Mouse (Mus musculus) left cerebral cortex, postnatal 4 days (tissue): Measurements from ENCODE around the gene Gpr4. TPM values are rescaled to one million over a fixed set of nuclear protein-coding genes. Genes with fewer than 3 reads are reported as not detected.

Source experiments
- DNase-seq: peaks from one replicate; pipeline ENCODE4 v3.0.0-alpha.2; 2022
- intact Hi-C: fragments of 180-260 bp; cut with DNase I; formaldehyde crosslinking; loops from one replicate; pipeline ENCODE4 v1.15.1; 2025
- total RNA-seq, 2 experiments: library from RNA; stranded (reverse); gene quantifications; 2 replicates each; pipeline ENCODE4 v1.2.3; 2021

Gene Gpr4
- total RNA-seq, 2 experiments from 2014 or later, result 3.5 to 4.3 TPM

GRCm38 (mm10) chr7:19226817-19227797, 14.8 kb downstream of the Gpr4 start:
- peak; percentile 26 for DNase-seq
- intact Hi-C loops, result no loop called here

GRCm38 (mm10) chr7:19227883-19228792, 15.8 kb downstream of the Gpr4 start, which contains the start of gene Opa3:
Gene Opa3, plus strand, starts transcription at chr7:19228334.
- intact Hi-C loops, result no loop called here
- DNase-seq, result peak; percentile 99

GRCm38 (mm10) chr7:19228793-19229148, 16.4 kb downstream of the Gpr4 start:
- no peak for DNase-seq
- intact Hi-C loops, result no loop called here

- DNase-seq, result no peak
- intact Hi-C loops, result no loop called here
Measured at GRCm38 (mm10) chr7:19229404-19229803, 17.1 kb downstream of the Gpr4 start.

GRCm38 (mm10) chr7:19230041-19230580, 17.8 kb downstream of the Gpr4 start:
- no peak for DNase-seq
- intact Hi-C loops, result loop anchor here (10.0 kb wide), 1 partner anchor 55 kb away; the partner anchor contains the start of genes Ppm1n and Rtn2

- intact Hi-C loops, result loop anchor here (10.0 kb wide), 1 partner anchor 54 kb away; the partner anchor contains the start of genes Ppm1n and Rtn2
- DNase-seq, result no peak
Measured at GRCm38 (mm10) chr7:19230899-19231298, 18.6 kb downstream of the Gpr4 start.

- no peak for DNase-seq
- intact Hi-C loops, result loop anchor here (10.0 kb wide), 1 partner anchor 53 kb away; the partner anchor contains the start of genes Ppm1n and Rtn2
Measured at GRCm38 (mm10) chr7:19231849-19232248, 19.5 kb downstream of the Gpr4 start.

GRCm38 (mm10) chr7:19234652-19235051, 22.3 kb downstream of the Gpr4 start:
- intact Hi-C loops, result loop anchor here (10.0 kb wide), 1 partner anchor 50 kb away; the partner anchor contains the start of genes Ppm1n and Rtn2
- no peak for DNase-seq

- intact Hi-C loops, result loop anchor here (10.0 kb wide), 1 partner anchor 50 kb away; the partner anchor contains the start of genes Ppm1n and Rtn2
- DNase-seq, result no peak
Measured at GRCm38 (mm10) chr7:19235092-19235671, 22.8 kb downstream of the Gpr4 start.

- intact Hi-C loops, result loop anchor here (10.0 kb wide), 1 partner anchor 48 kb away; the partner anchor contains the start of genes Ppm1n and Rtn2
- DNase-seq, result peak; percentile 37
Measured at GRCm38 (mm10) chr7:19236411-19236810, 24.1 kb downstream of the Gpr4 start.

- DNase-seq, result no peak
- intact Hi-C loops, result loop anchor here (10.0 kb wide), 1 partner anchor 46 kb away; the partner anchor contains the start of genes Ppm1n and Rtn2
Measured at GRCm38 (mm10) chr7:19238344-19238743, 26.0 kb downstream of the Gpr4 start.

GRCm38 (mm10) chr7:19239423-19239822, 27.1 kb downstream of the Gpr4 start:
- peak; percentile 90 for DNase-seq
- intact Hi-C loops, result loop anchor here (10.0 kb wide), 1 partner anchor 45 kb away; the partner anchor contains the start of genes Ppm1n and Rtn2

GRCm38 (mm10) chr7:19239986-19240385, 27.6 kb downstream of the Gpr4 start:
- intact Hi-C loops, result loop anchor here (10.0 kb wide), 1 partner anchor 45 kb away; the partner anchor contains the start of genes Ppm1n and Rtn2
- DNase-seq, result no peak

GRCm38 (mm10) chr7:19240905-19241463, 28.6 kb downstream of the Gpr4 start:
- no peak for DNase-seq
- intact Hi-C loops, result no loop called here

GRCm38 (mm10) chr7:19242005-19242404, 29.7 kb downstream of the Gpr4 start:
- intact Hi-C loops, result no loop called here

GRCm38 (mm10) chr7:19243858-19244257, 31.5 kb downstream of the Gpr4 start:
- peak; percentile 45 for DNase-seq
- intact Hi-C loops, result no loop called here

More at GRCm38 (mm10) chr7:19242005-19242404, 29.7 kb downstream of the Gpr4 start:
- DNase-seq, result no peak

- intact Hi-C loops, result no loop called here
- no peak for DNase-seq
Measured at GRCm38 (mm10) chr7:19245083-19245482, 32.7 kb downstream of the Gpr4 start.

- DNase-seq, result no peak
Measured at GRCm38 (mm10) chr7:19246855-19247254, 34.5 kb downstream of the Gpr4 start.

GRCm38 (mm10) chr7:19247511-19247910, 35.2 kb downstream of the Gpr4 start:
- intact Hi-C loops, result no loop called here
- no peak for DNase-seq

More at GRCm38 (mm10) chr7:19246855-19247254, 34.5 kb downstream of the Gpr4 start:
- intact Hi-C loops, result no loop called here
